ENCODE assay signal across 8 mouse cellular contexts in the genomic region with DNA sequence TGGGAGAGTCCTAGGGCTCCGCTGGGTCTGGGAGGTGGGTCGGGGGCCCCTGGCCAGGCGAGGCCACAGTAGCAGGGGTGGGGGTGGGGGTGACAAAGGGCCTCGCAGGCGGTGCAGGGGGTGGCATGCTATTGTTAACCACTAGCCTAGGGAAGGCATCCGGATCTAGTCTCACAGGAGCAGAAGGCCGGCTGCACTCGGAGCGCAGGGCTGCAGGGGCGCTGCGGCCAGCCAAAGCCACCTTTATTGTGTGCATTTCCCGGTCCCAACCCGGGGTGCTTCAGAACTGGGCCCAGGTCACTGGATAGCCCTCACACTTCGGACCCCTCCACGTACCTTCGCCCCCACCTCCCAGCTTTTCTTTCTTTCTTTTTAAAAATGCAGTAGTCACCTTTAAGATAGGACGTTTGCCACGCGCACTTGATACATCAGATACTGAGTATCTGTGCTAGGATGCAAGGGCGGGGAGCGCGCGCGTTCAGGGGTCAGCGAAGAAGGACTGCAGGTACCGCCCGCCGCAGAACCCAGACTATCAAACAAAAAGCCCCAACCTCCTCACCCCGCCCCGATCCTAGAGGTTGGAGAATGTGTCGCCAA. TPM values are rescaled to one million over a fixed set of nuclear protein-coding genes. Genes with fewer than 3 reads are reported as not detected.
DNase-seq lines count a peak whose midpoint lies in the region; ATAC-seq and TF ChIP-seq lines count a peak whose summit lies in the region.

No protein-coding gene starts in this region.

- H3K9ac ChIP-seq in forebrain, embryonic 13.5 days: peak overlapping the region; percentile 70
- H3K9ac ChIP-seq in limb, embryonic 15.5 days: peak overlapping the region; percentile 26; the same call in 1 of the 2 replicates

- under 1% methylated on average over 31 of the region's 31 CpGs for WGBS in forebrain, embryonic 13.5 days
- under 1% methylated on average over 28 of the region's 31 CpGs for WGBS in limb, embryonic 15.5 days
- WGBS in olfactory bulb, adult 2 months: under 1% methylated on average over 31 of the region's 31 CpGs

- TF ChIP-seq POLR2A in olfactory bulb, adult 2 months (IDR thresholded peaks at IDR 0.05; ENCODE audit: insufficient read depth, low read depth, low read length): 0 out of 2 replicates have a peak, but pooled peaks have one; percentile 24

- no peaks in the 10 kb centered on the region for H3K4me1 ChIP-seq in brown adipose tissue, adult 24 weeks (ENCODE audit: control insufficient read depth, insufficient read depth, insufficient read length, low read length)
- peaks cover 49% of the 10 kb centered on the region for H3K4me1 ChIP-seq in forebrain, embryonic 13.5 days
- H3K4me1 ChIP-seq in limb, embryonic 15.5 days: peaks cover 53% of the 10 kb centered on the region
- peaks cover 16% of the 10 kb centered on the region for H3K4me1 ChIP-seq in olfactory bulb, adult 2 months (ENCODE audit: control insufficient read depth, insufficient read depth, low read length)

- peak overlapping the region; percentile 78 for H3K4me3 ChIP-seq in layer of hippocampus, adult 2 months
- H3K4me3 ChIP-seq in brown adipose tissue, adult 24 weeks (ENCODE audit: insufficient read depth, low read depth, low read length): peak overlapping the region; percentile 67
- peak overlapping the region; percentile 60 for H3K4me3 ChIP-seq in forebrain, embryonic 13.5 days
- H3K4me3 ChIP-seq in limb, embryonic 15.5 days: peak overlapping the region; percentile 59
- H3K4me3 ChIP-seq in olfactory bulb, adult 2 months (ENCODE audit: insufficient read depth, low read depth, low read length): peak overlapping the region; percentile 84

- no peaks in the 10 kb centered on the region for H3K36me3 ChIP-seq in forebrain, embryonic 13.5 days (ENCODE audit: poor library complexity, severe bottlenecking)
- H3K36me3 ChIP-seq in limb, embryonic 15.5 days: no peaks in the 10 kb centered on the region

- peak overlapping the region; percentile 92 for H3K27ac ChIP-seq in layer of hippocampus, adult 2 months
- H3K27ac ChIP-seq in brown adipose tissue, adult 24 weeks (replicated peaks; ENCODE audit: low read depth, low read length): no peak overlapping the region
- peak overlapping the region; percentile 51 for H3K27ac ChIP-seq in forebrain, embryonic 13.5 days
- H3K27ac ChIP-seq in limb, embryonic 15.5 days: 0 out of 2 replicates have a peak overlapping the region, but pooled peaks have one; percentile 38
- H3K27ac ChIP-seq in olfactory bulb, adult 2 months (ENCODE audit: insufficient read depth, low read depth, low read length): peak overlapping the region; percentile 85

- TF ChIP-seq CTCF in layer of hippocampus, adult 2 months (conservative IDR thresholded peaks at IDR 0.05): peak; percentile 27; the same call in 1 of the 2 replicates
- no peak for TF ChIP-seq CTCF in olfactory bulb, adult 2 months (IDR thresholded peaks at IDR 0.05; ENCODE audit: insufficient read depth, low read depth, low read length)

- H3K4me2 ChIP-seq in forebrain, embryonic 13.5 days: peak overlapping the region; percentile 98
- peak overlapping the region; percentile 94 for H3K4me2 ChIP-seq in limb, embryonic 15.5 days

- peaks cover 88% of the 10 kb centered on the region for H3K27me3 ChIP-seq in forebrain, embryonic 13.5 days
- H3K27me3 ChIP-seq in limb, embryonic 15.5 days: peaks cover 65% of the 10 kb centered on the region

- H3K9me3 ChIP-seq in forebrain, embryonic 13.5 days (replicated peaks): no peaks in the 10 kb centered on the region
- H3K9me3 ChIP-seq in limb, embryonic 15.5 days: no peaks in the 10 kb centered on the region

- DNase-seq in layer of hippocampus, adult 2 months (ENCODE audit: low spot score in 2 of 2): peak in 1 of 2 experiments; percentile 18
- no peak for DNase-seq in layer of hippocampus, adult 9-11 months
- peak; percentile 45 for DNase-seq in induced T-regulatory cell, adult 2 months (ENCODE audit: low read depth)
- DNase-seq in MN1 (ENCODE audit: low spot score): no peak

- peak; percentile 2; the same call in 1 of the 2 replicates for ATAC-seq in forebrain, embryonic 13.5 days
- ATAC-seq in limb, embryonic 15.5 days (ENCODE audit: insufficient number of reproducible peaks, low FRiP score, low TSS enrichment, low read depth): peak; percentile 20; the same call in 1 of the 2 replicates

RNA-seq across cellular contexts. Expression of gene Fgf9, which starts 5.2 kb away (rescaled TPM):
- total RNA-seq in layer of hippocampus, adult 2 months (2021): 10 to 100 TPM; 16.3 to 17.1 TPM
- 1.3 and 2.9 TPM in 2 replicates for polyA plus RNA-seq in brown adipose tissue, adult 24 weeks (2012; ENCODE audit: insufficient read depth, insufficient read length, missing spikeins)
- 3.3 and 4.3 TPM in 2 replicates for polyA plus RNA-seq in forebrain, embryonic 13.5 days (2015; fragmentation: Nextera tagmentation; extraction: Ambion mirVana)
- 11.0 and 12.4 TPM in 2 replicates for polyA plus RNA-seq in limb, embryonic 15.5 days (2015; fragmentation: Nextera tagmentation; extraction: Ambion mirVana)
- not detected in 2 replicates for polyA plus RNA-seq in olfactory bulb, adult 2 months (2012; ENCODE audit: insufficient read depth, insufficient read length, low replicate concordance, missing spikeins)
